13 mouse cellular contexts compared by ENCODE assay signal in the genomic region with DNA sequence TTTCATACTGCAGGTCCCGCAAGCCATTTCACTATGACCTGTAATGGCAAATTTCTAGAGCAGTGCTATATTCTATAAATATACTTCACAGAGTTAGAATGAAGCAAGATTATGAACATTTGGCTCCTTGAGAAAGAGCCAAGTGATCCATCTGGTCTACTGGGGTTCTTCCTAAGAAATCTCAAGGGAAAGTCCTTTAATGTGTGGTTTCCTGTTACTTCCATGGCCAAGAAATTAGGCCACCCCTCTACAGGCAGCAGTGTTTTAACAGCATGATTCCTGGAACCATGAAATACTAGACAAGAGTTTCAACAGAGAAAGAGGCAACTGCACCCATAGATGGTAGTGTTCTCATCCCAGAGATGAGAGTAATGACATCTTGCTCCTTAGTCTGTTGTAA.
DNase-seq lines count a peak whose midpoint lies in the region; ATAC-seq lines count a peak whose summit lies in the region.
"Had no signal": no experiment of that assay in that cellular context is flagged by ENCODE, and none has a peak within 500 bp of the region (broad histone marks: within the 10 kb centered on the region; RNA-seq: fewer than 3 reads in every experiment).

No protein-coding gene starts in this region.

- peak; percentile 80 for ATAC-seq in cerebellum, adult (ENCODE audit: insufficient number of reproducible peaks, low FRiP score, low TSS enrichment)
- ATAC-seq: inflammation-experienced regulatory T-cells, adult 6 months had no signal

- intact Hi-C loops in left cerebral cortex, postnatal 36 days (cut with DNase I): no loop called here

- peak; percentile 10 to 69 for DNase-seq in frontal cortex, adult 2 months (ENCODE audit: extremely low spot score in 1 of 2, low spot score in 1 of 2)
- DNase-seq in frontal cortex, postnatal 25 days (ENCODE audit: low spot score in 2 of 2): no peak
- peak; percentile 18 for DNase-seq in left cerebral cortex, adult 11 months (ENCODE audit: low spot score)
- no peak for DNase-seq in left cerebral cortex, postnatal 36 days (ENCODE audit: low spot score in 2 of 2)
- DNase-seq in cerebellum, postnatal 14 days: peak; percentile 47 to 84
- DNase-seq in testis, postnatal 10 days (ENCODE audit: low spot score): no peak
- DNase-seq in B cell, adult 2 months: no peak
- DNase-seq: adrenal gland, postnatal 14 days; heart, postnatal 14 days; lung, postnatal 4 days; midbrain, embryonic 14.5 days had no signal

Comparison
In these comparisons a context has a peak if more than half of its experiments do, and no peak if none do; other contexts are left out.
1. DNase-seq: peak in frontal cortex, adult 2 months (2 of 2), left cerebral cortex, adult 11 months (single experiment) and cerebellum, postnatal 14 days (2 of 2); none in frontal cortex, postnatal 25 days (0 of 2), left cerebral cortex, postnatal 36 days (0 of 2), testis, postnatal 10 days (single experiment) and B cell, adult 2 months (0 of 2).